Mouse (Mus musculus) thymus, postnatal 36 days (tissue): ENCODE data around the gene Folh1.
"Not testable (repeated sequence)": the region's sequence is repeated elsewhere in the genome, so short reads cannot be mapped to it uniquely, and the experiment has no call there.

Source experiments
- DNase-seq, 2 experiments: peaks; one replicate each; pipeline ENCODE4 v3.0.0; 2022; ENCODE audit warnings: mixed read lengths in 2 of 2

Gene Folh1

DNA sequence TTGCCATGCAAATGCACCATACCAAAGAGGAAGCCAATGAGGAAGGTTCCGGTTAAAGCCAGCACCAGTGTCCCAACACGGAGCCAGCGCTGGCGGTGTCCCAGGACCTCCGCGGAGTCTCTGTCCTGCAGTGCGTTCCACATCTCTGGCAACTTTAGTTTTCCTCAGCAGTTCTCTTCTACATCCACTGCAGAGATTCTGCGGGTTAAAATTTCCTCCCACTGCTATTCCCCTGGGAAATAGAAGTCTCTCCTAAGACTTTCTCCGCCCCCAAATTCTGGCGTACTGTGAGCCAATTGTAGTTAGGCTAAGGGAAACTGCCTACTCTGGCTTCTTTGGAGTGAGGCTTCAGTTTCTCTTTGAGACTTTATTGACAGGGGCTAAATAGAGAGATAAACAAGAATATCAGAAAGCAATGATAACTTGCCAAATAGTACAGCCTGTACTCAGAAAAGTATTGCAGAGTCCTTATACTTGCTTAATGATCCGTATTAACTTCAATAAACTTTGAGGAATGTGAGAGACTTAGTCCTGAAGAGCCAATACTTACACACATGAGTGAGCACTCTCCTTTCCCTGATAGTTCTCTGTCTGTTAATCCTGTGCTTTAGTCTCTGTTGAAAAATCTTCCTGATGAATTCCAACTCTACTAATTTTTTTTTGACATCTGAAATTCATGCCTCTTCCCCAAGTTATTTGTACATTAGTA, at the start of gene Folh1:
TSS of gene Folh1 (minus strand) at position 327 of the 709 bp plus-strand sequence.
- DNase-seq, result no peak

- no peak for DNase-seq
Measured at GRCm38 (mm10) chr7:86816466-86816865, 40.7 kb upstream of the Folh1 start.

- DNase-seq, result not testable (repeated sequence)
Measured at GRCm38 (mm10) chr7:86815716-86816115, 40.0 kb upstream of the Folh1 start.

- DNase-seq, result not testable (repeated sequence)
Measured at GRCm38 (mm10) chr7:86815241-86815640, 39.5 kb upstream of the Folh1 start.

GRCm38 (mm10) chr7:86794727-86795126, 19.0 kb upstream of the Folh1 start, which contains the start of gene Vmn2r77:
TSS of gene Vmn2r77 (plus strand) at chr7:86795027.
- DNase-seq, result no peak

GRCm38 (mm10) chr7:86771621-86772020, 4.1 kb downstream of the Folh1 start:
- DNase-seq, result no peak

DNA sequence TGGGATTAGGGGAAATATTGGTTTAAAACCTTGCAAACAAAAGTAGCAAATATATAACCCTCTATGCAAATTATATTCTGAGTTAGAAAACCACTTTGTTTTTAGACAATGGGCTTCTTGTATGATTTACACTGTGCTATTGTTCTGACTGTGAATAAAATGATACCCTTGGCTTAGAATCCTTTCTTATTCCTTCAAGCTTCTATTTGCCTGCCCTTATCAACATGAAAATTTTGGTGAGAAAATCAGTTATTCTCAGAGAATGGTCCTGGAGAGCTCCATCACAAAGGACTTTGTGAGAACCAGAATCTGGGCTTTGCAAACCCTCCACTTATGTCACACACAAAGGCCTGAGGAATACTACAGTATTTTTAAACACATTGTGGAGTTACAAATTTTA, 11.1 kb downstream of the Folh1 start:
- DNase-seq, result no peak

DNA sequence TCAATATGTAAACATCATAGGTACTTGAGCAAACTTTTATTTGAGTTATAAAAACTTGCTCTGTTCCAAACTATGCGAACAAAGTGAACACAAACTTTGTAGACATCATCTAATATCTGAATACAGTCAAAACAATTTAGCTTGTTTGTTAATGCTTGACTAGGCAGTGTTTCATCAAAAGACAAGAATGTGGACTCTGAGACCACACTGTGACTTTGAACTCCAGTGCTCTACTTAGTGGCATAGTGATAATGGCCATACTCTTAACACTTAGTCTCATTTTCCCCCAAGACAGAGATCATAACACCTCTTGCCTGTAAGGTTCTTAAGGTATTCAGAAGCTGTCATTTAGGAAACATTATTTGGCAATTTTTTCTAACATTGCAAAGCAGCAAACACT, 15.0 kb downstream of the Folh1 start:
- DNase-seq, result no peak

GRCm38 (mm10) chr7:86725013-86725412, 50.7 kb downstream of the Folh1 start:
- DNase-seq, result no peak

GRCm38 (mm10) chr7:86688030-86688429, 87.7 kb downstream of the Folh1 start, which contains the start of gene Olfr292:
TSS of gene Olfr292 (plus strand) at chr7:86688330.
- DNase-seq, result no peak
